Mouse (Mus musculus): ENCODE measurements around the gene Tor1a. TPM values are rescaled to one million over a fixed set of nuclear protein-coding genes. Genes with fewer than 3 reads are reported as not detected.

The Tor1a gene
- 73.6 and 93.0 TPM in 2 replicates for total RNA-seq (2012; rRNA removed)

DNA sequence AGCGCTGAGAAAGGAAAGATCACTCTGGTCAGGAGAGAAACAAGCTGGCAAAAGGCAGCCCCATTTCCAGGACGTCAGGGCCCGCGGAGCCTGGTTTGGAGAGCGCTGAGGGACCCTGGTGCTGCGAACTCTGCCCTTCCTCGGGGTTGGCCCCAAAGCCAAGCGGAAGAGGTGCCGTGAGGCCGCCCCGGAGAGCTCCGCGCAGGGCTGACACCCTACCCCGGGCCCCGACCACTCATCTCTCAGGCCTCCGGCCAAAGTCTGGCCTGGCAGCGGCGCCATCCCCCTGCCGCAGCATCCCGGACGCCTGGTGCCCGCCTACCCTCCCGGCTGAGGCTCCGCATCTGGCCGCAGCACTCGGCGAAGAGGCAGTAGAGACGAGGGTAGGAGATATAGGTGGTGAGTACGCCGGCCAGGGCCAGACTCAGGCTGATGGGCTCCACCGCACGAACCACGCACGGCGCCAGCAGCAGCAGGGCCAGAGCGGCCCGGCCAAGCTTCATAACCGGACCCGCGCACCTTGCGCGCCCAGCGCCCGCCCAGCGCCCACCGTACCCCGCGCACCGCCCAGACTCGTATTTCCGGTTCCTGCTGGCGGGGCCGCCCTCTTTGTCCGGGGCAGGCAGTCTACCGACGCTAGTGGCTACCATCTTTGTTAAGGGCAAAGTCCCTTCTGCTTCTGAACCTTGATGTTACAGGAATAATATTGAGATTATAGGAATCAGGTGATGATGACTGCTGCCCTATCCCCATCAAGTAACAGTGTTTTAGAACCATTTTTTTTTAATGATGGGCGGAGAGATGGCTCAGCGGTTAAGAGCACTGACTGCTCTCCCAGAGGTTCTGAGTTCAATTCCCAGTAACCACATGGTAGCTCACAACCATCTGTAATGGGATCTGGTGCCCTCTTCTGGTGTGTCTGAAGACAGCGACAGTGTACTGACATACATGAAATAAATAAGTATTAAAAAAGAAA lies at the start of gene Tor1a:
Gene Tor1a, minus strand, starts transcription at position 582 of the 976 bp plus-strand sequence.
- Histone ChIP-seq H3K9ac (ENCODE audit: insufficient read depth, low read depth, low read length, poor library complexity, severe bottlenecking) (peak within 1 kb of the TSS; percentile 80), H3K27ac (ENCODE audit: insufficient read depth, low read depth, low read length, poor library complexity, severe bottlenecking) (no peak within 1 kb of the TSS), H3K4me1 (ENCODE audit: control insufficient read depth in 2 of 2, insufficient read depth in 2 of 2, low read length in 2 of 2, poor library complexity in 1 of 2) (peaks cover 0 to 5% of the 10 kb centered on the region in 2 experiments; a peak in 2 of 4 replicates), H3K4me3 (ENCODE audit: insufficient read depth in 1 of 2, low read depth in 1 of 2, low read length in 2 of 2, poor library complexity in 1 of 2, severe bottlenecking in 1 of 2) (peak within 1 kb of the TSS; percentile 74 to 86), H3K9me3 (ENCODE audit: control insufficient read depth, insufficient read depth, low read depth, low read length) (no peaks in the 10 kb centered on the region; the same call in 1 of the 2 replicates), H3K36me3 (ENCODE audit: control insufficient read depth, insufficient read depth, low read length, poor library complexity, severe bottlenecking) (peaks cover 33% of the 10 kb centered on the region)
- DNase-seq (ENCODE audit: low read depth, low spot score), result peak; percentile 83
- TF ChIP-seq HCFC1 (IDR thresholded peaks at IDR 0.05; ENCODE audit: borderline replicate concordance, insufficient read depth, low read length) (peak; percentile 91), ZC3H11A (IDR thresholded peaks at IDR 0.05; ENCODE audit: borderline replicate concordance, low read depth, low read length) (no peak)
- in situ Hi-C loops (cut with MboI; ENCODE audit: low sequenced_read_pairs in 2 of 2, unreplicated experiment in 2 of 2), result no loop called here

DNA sequence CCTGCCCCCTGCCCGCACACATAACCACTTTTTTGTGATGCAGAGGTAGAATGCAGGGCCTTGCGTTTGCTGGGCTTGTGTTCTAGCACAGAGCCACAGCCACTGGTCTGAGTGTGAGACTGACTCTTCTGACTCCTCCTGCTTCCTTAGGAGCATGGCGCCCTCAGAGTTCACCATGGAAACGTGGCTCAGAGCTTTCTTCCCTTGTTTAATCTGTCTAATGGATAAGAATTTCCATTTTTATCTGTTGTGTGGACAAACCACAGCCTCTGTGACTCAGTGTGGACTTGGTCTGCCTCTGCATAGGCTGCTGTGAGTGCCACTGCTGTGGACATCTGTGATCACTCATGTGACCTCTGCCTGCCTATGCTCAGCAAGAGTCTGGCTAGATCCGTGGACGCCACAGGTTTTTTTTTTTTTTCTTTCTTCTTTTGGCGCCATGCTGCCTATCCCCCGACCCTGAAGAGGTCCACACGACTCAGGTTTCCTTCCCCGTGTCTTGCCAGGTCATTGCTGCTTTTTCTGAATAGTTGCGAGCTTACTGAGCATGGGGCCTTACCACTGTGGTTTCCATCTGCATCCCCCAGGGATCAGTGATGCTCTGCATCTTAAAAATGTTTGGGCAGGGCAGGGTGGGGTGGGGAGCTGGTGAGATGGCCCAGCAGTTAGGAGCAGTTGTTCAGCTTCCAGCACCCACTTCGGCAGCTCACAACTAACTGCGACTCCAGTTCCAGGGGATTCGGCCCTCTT lies 45.8 kb upstream of the Tor1a start:
- no peak for DNase-seq (ENCODE audit: low read depth, low spot score)
- Histone ChIP-seq H3K4me1 (ENCODE audit: control insufficient read depth in 2 of 2, insufficient read depth in 2 of 2, low read length in 2 of 2, poor library complexity in 1 of 2) (no peaks in the 10 kb centered on the region; a peak in 1 of 4 replicates), H3K27ac (ENCODE audit: insufficient read depth, low read depth, low read length, poor library complexity, severe bottlenecking) (no peak overlapping the region), H3K36me3 (ENCODE audit: control insufficient read depth, insufficient read depth, low read length, poor library complexity, severe bottlenecking) (no peaks in the 10 kb centered on the region), H3K9me3 (ENCODE audit: control insufficient read depth, insufficient read depth, low read depth, low read length) (no peaks in the 10 kb centered on the region), H3K9ac (ENCODE audit: insufficient read depth, low read depth, low read length, poor library complexity, severe bottlenecking) (no peak overlapping the region), H3K4me3 (ENCODE audit: insufficient read depth in 1 of 2, low read depth in 1 of 2, low read length in 2 of 2, poor library complexity in 1 of 2, severe bottlenecking in 1 of 2) (no peak overlapping the region)
- in situ Hi-C loops (cut with MboI; ENCODE audit: low sequenced_read_pairs in 2 of 2, unreplicated experiment in 2 of 2), result no loop called here
- TF ChIP-seq MAFK (IDR thresholded peaks at IDR 0.05; ENCODE audit: insufficient read depth, low read depth, low read length) (no peak), HCFC1 (IDR thresholded peaks at IDR 0.05; ENCODE audit: borderline replicate concordance, insufficient read depth, low read length) (no peak), ZNF384 (IDR thresholded peaks at IDR 0.05; ENCODE audit: low read depth, low read length) (no peak), ZC3H11A (IDR thresholded peaks at IDR 0.05; ENCODE audit: borderline replicate concordance, low read depth, low read length) (no peak), CHD2 (IDR thresholded peaks at IDR 0.05; ENCODE audit: low read depth, low read length) (no peak)

DNA sequence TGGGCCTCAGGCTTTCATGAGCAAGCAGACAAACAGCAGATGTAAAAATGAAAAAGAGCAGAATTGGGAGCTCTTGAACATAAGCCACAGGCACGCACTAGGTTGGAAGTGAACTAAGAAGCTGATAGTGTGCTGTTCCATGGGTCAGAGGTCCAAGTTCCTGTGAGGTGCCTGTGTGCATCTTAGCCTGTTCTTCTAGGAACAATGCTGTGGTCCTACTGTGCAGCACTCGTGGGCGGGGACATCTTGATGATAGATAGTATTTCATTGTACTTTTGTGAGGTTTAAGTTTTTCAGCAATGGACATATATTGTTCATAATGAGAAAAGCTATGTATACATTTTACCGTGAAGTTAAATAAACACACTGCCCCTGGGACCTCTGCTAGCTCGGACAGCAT lies 39.5 kb upstream of the Tor1a start:
- Histone ChIP-seq H3K4me1 (ENCODE audit: control insufficient read depth in 2 of 2, insufficient read depth in 2 of 2, low read length in 2 of 2, poor library complexity in 1 of 2) (peaks cover 0 to 2% of the 10 kb centered on the region in 2 experiments; a peak in 1 of 4 replicates), H3K9me3 (ENCODE audit: control insufficient read depth, insufficient read depth, low read depth, low read length) (no peaks in the 10 kb centered on the region), H3K4me3 (ENCODE audit: insufficient read depth in 1 of 2, low read depth in 1 of 2, low read length in 2 of 2, poor library complexity in 1 of 2, severe bottlenecking in 1 of 2) (no peak overlapping the region), H3K27ac (ENCODE audit: insufficient read depth, low read depth, low read length, poor library complexity, severe bottlenecking) (no peak overlapping the region), H3K36me3 (ENCODE audit: control insufficient read depth, insufficient read depth, low read length, poor library complexity, severe bottlenecking) (no peaks in the 10 kb centered on the region), H3K9ac (ENCODE audit: insufficient read depth, low read depth, low read length, poor library complexity, severe bottlenecking) (no peak overlapping the region)
- TF ChIP-seq MAFK (IDR thresholded peaks at IDR 0.05; ENCODE audit: insufficient read depth, low read depth, low read length), result no peak
- TF ChIP-seq ZC3H11A (IDR thresholded peaks at IDR 0.05; ENCODE audit: borderline replicate concordance, low read depth, low read length), result no peak
- no peak for TF ChIP-seq CHD2 (IDR thresholded peaks at IDR 0.05; ENCODE audit: low read depth, low read length)
- TF ChIP-seq ZNF384 (IDR thresholded peaks at IDR 0.05; ENCODE audit: low read depth, low read length), result no peak
- TF ChIP-seq HCFC1 (IDR thresholded peaks at IDR 0.05; ENCODE audit: borderline replicate concordance, insufficient read depth, low read length), result no peak
- in situ Hi-C loops (cut with MboI; ENCODE audit: low sequenced_read_pairs in 2 of 2, unreplicated experiment in 2 of 2), result no loop called here
- DNase-seq (ENCODE audit: low read depth, low spot score), result no peak

DNA sequence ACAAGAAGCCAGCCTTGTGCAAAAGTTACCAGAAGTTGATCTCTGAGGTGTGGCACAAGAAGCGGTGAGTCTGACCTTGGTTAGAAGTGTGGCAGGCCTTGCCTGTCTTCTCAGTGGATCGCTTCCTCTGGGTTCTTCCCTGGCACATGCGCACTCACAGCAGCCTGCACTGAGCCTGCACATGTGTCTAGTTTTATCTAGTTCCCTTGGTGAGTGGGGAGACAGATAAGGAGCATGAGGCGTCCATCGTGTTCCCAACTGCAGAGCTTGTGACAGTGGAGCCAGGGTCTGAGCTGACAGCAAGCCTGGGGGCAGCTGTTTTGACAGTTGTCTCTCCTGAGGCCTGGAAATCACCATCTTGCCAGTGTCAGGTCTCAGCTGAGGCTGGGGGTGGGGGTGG lies 38.7 kb upstream of the Tor1a start:
- Histone ChIP-seq H3K4me1 (ENCODE audit: control insufficient read depth in 2 of 2, insufficient read depth in 2 of 2, low read length in 2 of 2, poor library complexity in 1 of 2) (peaks cover 0 to 2% of the 10 kb centered on the region in 2 experiments; a peak in 1 of 4 replicates), H3K4me3 (ENCODE audit: insufficient read depth in 1 of 2, low read depth in 1 of 2, low read length in 2 of 2, poor library complexity in 1 of 2, severe bottlenecking in 1 of 2) (no peak overlapping the region), H3K27ac (ENCODE audit: insufficient read depth, low read depth, low read length, poor library complexity, severe bottlenecking) (no peak overlapping the region), H3K9me3 (ENCODE audit: control insufficient read depth, insufficient read depth, low read depth, low read length) (no peaks in the 10 kb centered on the region), H3K9ac (ENCODE audit: insufficient read depth, low read depth, low read length, poor library complexity, severe bottlenecking) (no peak overlapping the region), H3K36me3 (ENCODE audit: control insufficient read depth, insufficient read depth, low read length, poor library complexity, severe bottlenecking) (no peaks in the 10 kb centered on the region)
- TF ChIP-seq ZC3H11A (IDR thresholded peaks at IDR 0.05; ENCODE audit: borderline replicate concordance, low read depth, low read length) (no peak), MAFK (IDR thresholded peaks at IDR 0.05; ENCODE audit: insufficient read depth, low read depth, low read length) (no peak), ZNF384 (IDR thresholded peaks at IDR 0.05; ENCODE audit: low read depth, low read length) (no peak), CHD2 (IDR thresholded peaks at IDR 0.05; ENCODE audit: low read depth, low read length) (no peak), HCFC1 (IDR thresholded peaks at IDR 0.05; ENCODE audit: borderline replicate concordance, insufficient read depth, low read length) (no peak)
- no peak for DNase-seq (ENCODE audit: low read depth, low spot score)
- in situ Hi-C loops (cut with MboI; ENCODE audit: low sequenced_read_pairs in 2 of 2, unreplicated experiment in 2 of 2), result no loop called here

All from ES-E14 (cell line).